Mouse (Mus musculus): ENCODE results near the gene Wdr5.
"Not testable (repeated sequence)": the region's sequence is repeated elsewhere in the genome, so short reads cannot be mapped to it uniquely, and the experiment has no call there.

The Wdr5 gene

DNA sequence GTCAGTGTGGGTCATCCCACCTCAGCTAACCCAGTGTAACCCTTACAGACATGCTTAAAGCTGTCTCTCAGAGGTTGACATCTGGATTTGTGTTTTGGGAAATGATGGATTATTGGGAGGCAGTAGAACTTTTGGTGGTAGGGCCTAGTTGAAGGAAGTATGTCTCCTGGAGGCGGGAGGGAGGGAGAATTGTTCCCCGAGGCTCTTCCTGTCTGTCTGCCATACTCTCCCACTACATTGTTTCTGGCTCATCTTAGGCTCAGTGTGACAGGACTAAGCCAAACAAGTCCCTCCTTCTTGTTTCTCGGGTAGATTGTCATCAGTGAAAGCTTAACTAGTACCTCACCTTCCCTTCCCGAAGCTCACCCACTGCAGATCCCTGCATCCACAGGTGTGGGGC is 28.2 kb upstream of the Wdr5 start:
- Histone ChIP-seq H3K27me3 (ENCODE audit: control insufficient read depth, insufficient read depth, low read length, poor library complexity, severe bottlenecking) (no peaks in the 10 kb centered on the region), H3K36me3 (ENCODE audit: control insufficient read depth, insufficient read depth, low read length, poor library complexity, severe bottlenecking) (no peaks in the 10 kb centered on the region)
- no peak for DNase-seq (ENCODE audit: low read depth, low spot score)

DNA sequence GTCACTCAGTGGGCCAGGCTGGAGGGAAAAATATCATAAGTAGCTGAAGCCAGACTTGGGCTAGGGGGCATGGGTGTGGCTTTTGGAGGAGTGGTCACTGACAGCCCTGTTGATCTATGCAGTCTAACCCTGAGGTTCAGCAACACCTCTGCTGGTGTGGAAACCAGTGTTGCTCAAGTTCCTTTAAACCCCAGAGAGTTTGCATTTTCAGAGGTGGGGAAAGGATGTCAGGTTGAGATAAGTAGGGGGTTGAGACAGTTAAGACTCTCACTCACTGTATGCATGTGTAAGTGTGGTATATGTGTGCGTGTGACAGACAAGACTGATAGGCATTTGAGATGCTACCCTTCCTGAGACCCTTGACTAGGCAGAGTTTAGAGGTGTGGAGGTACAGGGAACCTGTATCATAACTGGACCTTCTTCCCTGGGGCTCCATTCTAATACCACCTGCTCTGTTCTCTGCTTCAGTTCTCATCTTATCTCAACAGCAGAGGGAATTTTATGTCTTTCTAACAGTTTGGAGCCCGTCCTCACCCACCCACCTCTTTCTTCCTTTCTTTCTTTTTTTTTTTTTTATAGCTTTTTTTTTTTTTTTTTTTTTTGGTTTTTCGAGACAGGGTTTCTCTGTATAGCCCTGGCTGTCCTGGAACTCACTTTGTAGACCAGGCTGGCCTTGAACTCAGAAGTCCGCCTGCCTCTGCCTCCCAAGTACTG is 27.5 kb upstream of the Wdr5 start:
- no peaks in the 10 kb centered on the region for H3K27me3 ChIP-seq (ENCODE audit: control insufficient read depth, insufficient read depth, low read length, poor library complexity, severe bottlenecking)
- DNase-seq (ENCODE audit: low read depth, low spot score) = no peak
- no peaks in the 10 kb centered on the region for H3K36me3 ChIP-seq (ENCODE audit: control insufficient read depth, insufficient read depth, low read length, poor library complexity, severe bottlenecking)

DNA sequence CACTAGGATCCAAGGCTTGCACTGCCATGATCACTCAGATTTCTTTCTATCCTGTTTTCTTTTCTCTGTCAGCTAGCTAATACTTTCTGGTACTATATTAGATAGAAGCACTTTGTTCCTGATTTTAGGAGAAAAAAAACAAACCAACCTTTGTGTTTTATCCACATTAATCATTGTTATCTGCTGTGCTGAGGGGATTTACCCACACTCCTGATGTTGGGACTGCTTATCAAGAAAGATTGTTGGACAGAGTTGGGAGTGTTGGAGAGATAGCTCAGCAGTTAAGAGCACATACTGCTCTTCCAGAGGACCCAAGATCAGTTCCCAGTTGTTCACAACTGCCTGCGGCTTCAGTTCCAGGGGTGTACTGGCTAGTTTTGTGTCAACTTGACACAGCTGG is 26.6 kb upstream of the Wdr5 start:
- H3K36me3 ChIP-seq (ENCODE audit: control insufficient read depth, insufficient read depth, low read length, poor library complexity, severe bottlenecking) = no peaks in the 10 kb centered on the region
- DNase-seq (ENCODE audit: low read depth, low spot score) = no peak
- H3K27me3 ChIP-seq (ENCODE audit: control insufficient read depth, insufficient read depth, low read length, poor library complexity, severe bottlenecking) = no peaks in the 10 kb centered on the region

DNA sequence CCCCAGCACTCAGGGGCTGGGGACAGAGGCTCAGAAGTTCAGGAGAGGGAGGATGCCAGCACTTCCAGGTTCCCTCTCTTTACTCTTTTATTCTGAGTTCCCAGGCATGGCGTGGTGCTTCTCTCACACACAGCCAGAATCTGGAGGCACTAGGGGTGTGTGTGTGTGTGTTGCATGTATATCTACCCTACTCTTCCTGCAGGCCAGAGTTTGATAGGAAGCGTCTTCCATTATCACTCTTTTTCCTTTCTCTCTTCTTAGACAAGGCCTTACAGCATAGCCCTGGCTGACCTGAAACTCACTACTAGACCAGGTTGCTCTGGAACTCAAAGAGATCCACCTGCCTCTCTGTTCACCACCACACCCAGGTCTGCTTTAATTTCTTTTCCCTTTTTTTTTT is 24.0 kb upstream of the Wdr5 start:
- no peak for DNase-seq (ENCODE audit: low read depth, low spot score)
- no peaks in the 10 kb centered on the region for H3K27me3 ChIP-seq (ENCODE audit: control insufficient read depth, insufficient read depth, low read length, poor library complexity, severe bottlenecking)
- H3K36me3 ChIP-seq (ENCODE audit: control insufficient read depth, insufficient read depth, low read length, poor library complexity, severe bottlenecking) = no peaks in the 10 kb centered on the region

DNA sequence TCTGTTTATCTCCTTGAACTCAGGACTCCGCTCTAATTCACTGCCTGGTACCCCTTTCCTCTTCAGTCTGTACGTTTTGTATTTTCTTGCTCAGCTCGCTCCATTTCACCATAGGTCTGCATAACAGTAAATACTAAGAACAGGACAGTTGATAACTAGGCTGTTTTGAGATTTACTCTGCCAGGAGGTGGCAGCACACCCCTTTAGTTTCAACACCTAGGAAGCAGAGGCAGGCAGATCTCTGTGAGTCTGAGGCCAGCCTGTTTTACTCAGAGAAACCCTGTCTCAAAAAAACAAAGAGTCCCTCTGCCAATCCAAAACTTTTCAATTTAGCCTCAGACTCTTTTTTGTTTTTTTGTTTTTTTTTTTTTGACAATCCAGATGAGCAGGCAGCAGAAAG is 21.0 kb upstream of the Wdr5 start:
- H3K27me3 ChIP-seq (ENCODE audit: control insufficient read depth, insufficient read depth, low read length, poor library complexity, severe bottlenecking) = no peaks in the 10 kb centered on the region
- peak; percentile 64 for DNase-seq (ENCODE audit: low read depth, low spot score)
- H3K36me3 ChIP-seq (ENCODE audit: control insufficient read depth, insufficient read depth, low read length, poor library complexity, severe bottlenecking) = no peaks in the 10 kb centered on the region

DNA sequence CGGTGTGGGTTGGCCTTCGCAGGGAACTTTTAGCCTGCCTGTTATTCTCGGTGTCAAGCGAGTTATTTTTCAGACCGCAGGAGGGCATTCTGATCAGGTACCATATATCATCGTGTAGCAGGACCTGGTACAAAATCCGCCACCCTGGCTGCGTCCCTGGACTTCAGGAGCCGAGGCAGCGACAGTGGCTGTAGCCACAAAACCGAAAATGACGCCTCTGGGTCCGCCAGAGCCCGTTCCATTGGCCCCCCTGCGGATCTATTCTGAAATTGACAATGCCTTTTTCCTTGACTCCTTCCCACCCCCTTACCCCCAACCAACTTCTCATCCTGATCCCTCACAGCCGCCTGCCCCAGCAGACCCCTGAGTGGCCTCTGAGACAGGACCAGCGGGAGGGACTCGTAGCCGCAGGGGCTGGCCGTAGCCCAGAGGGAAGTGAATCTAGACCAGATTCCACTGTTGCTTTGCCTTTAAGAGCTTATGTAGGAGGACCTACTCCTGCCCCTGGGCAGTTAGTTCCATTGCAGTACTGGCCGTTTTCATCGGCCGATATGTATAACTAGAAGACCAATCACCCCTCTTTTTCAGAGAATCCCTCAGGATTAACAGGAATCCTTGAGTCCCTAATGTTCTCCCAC is 18.4 kb upstream of the Wdr5 start:
- Histone ChIP-seq H3K27me3 (ENCODE audit: control insufficient read depth, insufficient read depth, low read length, poor library complexity, severe bottlenecking) (no peaks in the 10 kb centered on the region), H3K36me3 (ENCODE audit: control insufficient read depth, insufficient read depth, low read length, poor library complexity, severe bottlenecking) (no peaks in the 10 kb centered on the region)
- DNase-seq (ENCODE audit: low read depth, low spot score) = no peak

DNA sequence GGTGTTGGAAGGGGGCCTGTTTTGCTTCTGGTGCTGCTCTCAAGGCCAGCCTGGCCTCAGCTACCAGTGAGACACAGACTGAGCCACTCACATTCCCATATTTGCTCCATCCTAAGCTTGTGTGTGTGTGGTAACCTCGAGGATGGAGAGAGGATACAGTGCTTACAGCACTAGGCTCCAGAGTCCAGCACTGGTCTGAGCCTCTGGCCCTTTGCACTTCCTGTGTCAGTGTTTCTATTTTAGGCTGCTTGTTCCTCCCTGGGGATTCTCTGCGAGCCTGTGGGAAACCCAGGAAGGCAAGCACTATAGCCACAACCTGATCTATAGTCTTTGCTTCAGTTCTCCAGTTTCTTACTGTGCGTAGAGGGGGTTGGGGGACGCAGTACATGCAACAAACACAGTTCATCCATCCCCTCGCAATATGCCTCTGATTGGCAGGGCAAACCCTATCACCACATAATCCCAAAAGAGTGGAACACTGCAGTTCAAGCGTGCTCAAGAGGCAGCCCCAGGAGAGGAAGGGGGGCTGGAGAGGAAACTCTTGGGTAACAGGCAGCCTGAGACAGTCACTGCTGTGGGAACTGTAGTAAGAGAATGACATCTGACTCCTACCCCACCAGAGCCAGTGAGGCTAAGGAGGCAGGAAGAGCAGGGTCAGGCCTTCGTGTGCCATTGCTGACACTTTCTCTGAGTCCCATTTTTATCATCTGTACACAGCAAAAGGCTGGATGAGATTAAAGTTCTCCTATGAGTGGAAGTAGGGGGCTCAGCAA is 10.7 kb upstream of the Wdr5 start:
- no peaks in the 10 kb centered on the region for H3K36me3 ChIP-seq (ENCODE audit: control insufficient read depth, insufficient read depth, low read length, poor library complexity, severe bottlenecking)
- DNase-seq (ENCODE audit: low read depth, low spot score) = no peak
- H3K27me3 ChIP-seq (ENCODE audit: control insufficient read depth, insufficient read depth, low read length, poor library complexity, severe bottlenecking) = no peaks in the 10 kb centered on the region

DNA sequence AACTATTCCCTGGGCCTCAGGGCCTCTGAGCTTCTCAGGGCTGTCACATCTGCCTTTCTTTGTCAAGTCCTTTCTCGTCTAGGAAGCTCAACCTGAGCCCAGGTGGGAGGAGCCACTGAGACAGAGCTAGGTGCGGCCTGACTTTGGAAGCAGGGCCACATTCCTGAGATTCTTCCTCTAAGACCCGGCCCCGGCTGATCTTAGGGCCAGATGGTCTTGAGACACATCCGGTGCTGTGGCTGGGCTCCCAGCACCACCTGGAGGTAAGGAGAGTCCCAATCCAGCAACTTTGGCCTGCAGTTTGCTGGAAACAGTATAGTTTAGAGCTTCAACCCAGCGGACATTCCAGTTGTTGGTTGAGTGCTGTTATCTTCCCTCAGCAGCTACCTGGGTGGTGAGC is 9.4 kb upstream of the Wdr5 start:
- no peak for DNase-seq (ENCODE audit: low read depth, low spot score)
- Histone ChIP-seq H3K27me3 (ENCODE audit: control insufficient read depth, insufficient read depth, low read length, poor library complexity, severe bottlenecking) (no peaks in the 10 kb centered on the region), H3K36me3 (ENCODE audit: control insufficient read depth, insufficient read depth, low read length, poor library complexity, severe bottlenecking) (no peaks in the 10 kb centered on the region)

DNA sequence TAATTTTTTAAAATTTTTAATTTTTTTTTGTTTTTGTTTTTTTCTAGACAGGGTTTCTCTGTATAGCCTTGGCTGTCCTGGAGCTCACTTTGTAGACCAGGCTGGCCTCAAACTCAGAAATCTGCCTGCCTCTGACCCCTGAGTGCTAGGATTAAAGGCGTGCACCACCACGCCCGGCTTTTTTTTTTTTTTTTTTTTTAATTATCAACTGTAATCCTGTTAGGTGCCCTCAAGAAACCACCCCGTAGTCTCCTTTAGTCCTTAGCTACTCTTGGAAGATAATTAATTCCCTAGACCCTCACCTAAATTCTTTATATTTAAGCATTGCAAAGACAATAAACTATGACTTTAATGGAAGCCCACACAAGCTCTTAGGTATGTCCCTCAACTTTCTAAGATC is 8.3 kb upstream of the Wdr5 start:
- not testable (repeated sequence) for DNase-seq (ENCODE audit: low read depth, low spot score); H3K27me3 ChIP-seq (ENCODE audit: control insufficient read depth, insufficient read depth, low read length, poor library complexity, severe bottlenecking); H3K36me3 ChIP-seq (ENCODE audit: control insufficient read depth, insufficient read depth, low read length, poor library complexity, severe bottlenecking)

DNA sequence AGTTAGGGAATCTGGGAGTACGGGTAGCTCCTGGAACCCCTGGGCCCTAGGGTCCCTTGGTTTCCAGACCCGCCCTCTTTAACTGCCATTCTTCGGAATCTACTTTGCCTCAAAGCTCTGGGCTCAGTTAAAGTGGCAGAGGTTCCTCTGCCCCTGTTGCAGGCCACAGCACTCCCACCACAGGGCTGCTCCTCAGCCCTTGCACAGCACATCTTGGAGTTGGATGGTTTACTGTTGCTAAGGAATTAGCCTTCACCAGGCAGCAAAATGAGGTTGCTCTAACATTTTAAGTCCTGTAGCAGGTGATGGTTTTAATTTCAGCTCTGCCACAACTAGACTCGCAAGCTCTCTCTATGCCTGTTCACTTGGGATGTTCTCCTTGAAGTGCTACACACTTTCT is 7.4 kb upstream of the Wdr5 start, which contains the start of gene Brd3:
Gene Brd3, minus strand, starts transcription at position 101 of the 400 bp plus-strand sequence.
- no peak for DNase-seq (ENCODE audit: low read depth, low spot score)
- H3K36me3 ChIP-seq (ENCODE audit: control insufficient read depth, insufficient read depth, low read length, poor library complexity, severe bottlenecking) = no peaks in the 10 kb centered on the region
- H3K27me3 ChIP-seq (ENCODE audit: control insufficient read depth, insufficient read depth, low read length, poor library complexity, severe bottlenecking) = no peaks in the 10 kb centered on the region

DNA sequence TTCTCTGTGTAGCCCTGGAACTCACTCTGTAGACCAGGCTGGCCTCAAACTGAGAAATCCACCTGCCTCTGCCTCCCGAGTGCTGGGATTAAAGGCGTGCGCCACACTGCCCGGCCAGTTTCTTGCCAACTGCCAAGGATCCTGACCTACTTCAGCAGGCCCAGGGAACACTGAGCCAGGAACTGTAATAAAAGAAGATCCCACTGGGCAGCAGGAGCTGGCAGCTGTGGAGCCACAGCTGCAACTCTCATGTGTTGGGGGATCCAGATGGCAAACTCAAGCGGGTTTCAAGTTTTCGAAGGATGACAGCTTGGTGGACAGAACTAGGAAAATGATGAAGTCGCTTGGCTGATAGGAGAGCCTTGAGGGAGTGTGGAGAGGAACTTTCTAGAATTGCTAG is 4.3 kb upstream of the Wdr5 start:
- no peak for DNase-seq (ENCODE audit: low read depth, low spot score)
- Histone ChIP-seq H3K36me3 (ENCODE audit: control insufficient read depth, insufficient read depth, low read length, poor library complexity, severe bottlenecking) (no peaks in the 10 kb centered on the region), H3K27me3 (ENCODE audit: control insufficient read depth, insufficient read depth, low read length, poor library complexity, severe bottlenecking) (no peaks in the 10 kb centered on the region)

DNA sequence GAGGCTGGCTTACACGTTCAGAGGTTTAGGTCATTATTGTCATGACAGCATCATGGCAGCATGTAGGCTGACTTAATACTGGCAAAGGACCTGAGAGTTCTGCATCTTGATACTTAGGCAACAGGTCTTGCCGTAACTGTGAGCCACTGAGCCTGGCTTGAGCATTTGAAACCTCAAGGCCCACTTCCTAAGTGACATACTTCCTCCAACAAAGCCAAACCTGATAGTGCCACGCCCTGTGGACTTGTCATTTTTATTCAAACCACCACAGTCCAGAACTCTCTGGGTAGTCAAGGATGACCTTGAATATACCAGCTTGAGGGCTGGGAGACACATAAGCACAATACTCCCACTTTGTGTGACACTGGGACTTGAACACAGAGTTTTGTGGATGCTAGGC is 2.0 kb upstream of the Wdr5 start:
- no peaks in the 10 kb centered on the region for H3K36me3 ChIP-seq (ENCODE audit: control insufficient read depth, insufficient read depth, low read length, poor library complexity, severe bottlenecking)
- DNase-seq (ENCODE audit: low read depth, low spot score) = peak; percentile 19
- H3K27me3 ChIP-seq (ENCODE audit: control insufficient read depth, insufficient read depth, low read length, poor library complexity, severe bottlenecking) = no peaks in the 10 kb centered on the region

DNA sequence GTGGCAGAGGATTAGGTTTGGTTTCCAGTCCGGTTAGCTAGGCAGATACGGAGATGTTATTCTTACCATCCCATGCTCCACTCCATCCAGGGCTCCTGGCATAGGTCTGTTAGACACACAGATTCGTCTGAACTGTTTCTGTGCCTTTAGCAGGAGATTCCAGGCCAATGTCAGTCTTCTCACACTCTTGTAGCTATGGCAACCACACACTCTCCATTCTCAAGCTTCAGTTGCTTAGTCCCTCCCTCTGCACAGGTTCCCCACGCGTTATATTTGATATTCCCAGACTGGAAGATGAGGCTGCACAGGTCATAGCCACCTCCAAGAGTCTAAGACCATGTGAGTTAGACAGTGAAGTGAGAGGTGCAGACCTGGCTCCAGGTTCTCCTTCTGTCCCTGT is 1.1 kb upstream of the Wdr5 start:
- Histone ChIP-seq H3K27me3 (ENCODE audit: control insufficient read depth, insufficient read depth, low read length, poor library complexity, severe bottlenecking) (no peaks in the 10 kb centered on the region), H3K36me3 (ENCODE audit: control insufficient read depth, insufficient read depth, low read length, poor library complexity, severe bottlenecking) (no peaks in the 10 kb centered on the region)
- DNase-seq (ENCODE audit: low read depth, low spot score) = no peak

DNA sequence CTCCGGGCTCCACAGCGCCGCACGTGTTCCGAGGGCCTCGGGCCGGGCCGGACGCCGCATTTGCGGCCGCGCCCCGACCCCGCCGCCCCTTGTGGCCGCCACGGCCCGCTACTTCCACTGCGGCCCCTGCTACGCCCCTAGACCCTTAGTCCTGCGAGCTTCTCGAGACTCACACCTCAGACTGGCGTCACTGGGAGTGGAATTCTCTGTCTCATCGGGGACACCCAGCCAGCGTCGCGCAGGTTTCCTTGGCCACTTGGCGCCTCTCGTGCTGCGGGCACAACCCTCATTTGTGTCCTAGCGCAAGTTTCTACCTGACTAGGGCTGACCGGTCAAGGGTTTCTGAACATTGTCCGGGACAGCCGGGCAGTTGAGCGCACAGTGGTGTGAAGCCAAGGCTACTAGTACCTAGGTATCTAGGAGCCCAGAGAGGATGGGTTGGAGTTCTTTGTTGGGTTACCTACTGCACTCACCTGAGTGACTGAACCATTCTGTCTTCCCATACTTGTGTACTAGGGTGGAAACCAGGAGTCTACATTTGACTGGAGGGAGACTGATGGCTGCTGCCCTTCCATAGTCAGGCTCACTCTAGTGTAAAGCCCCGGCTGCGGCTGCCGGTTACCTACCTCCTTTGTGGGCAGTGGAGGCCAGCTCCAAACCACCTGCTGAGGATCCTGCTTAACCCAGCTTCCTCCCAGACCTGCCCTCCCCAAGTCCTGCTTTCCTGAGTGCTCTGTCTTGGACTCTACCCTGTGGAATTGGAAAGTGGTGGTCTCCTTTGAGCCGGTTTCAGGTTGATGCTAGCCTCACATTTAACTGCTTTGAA is 597 bp downstream of the Wdr5 start:
- no peak for DNase-seq (ENCODE audit: low read depth, low spot score)
- Histone ChIP-seq H3K36me3 (ENCODE audit: control insufficient read depth, insufficient read depth, low read length, poor library complexity, severe bottlenecking) (peaks cover 4% of the 10 kb centered on the region; the same call in 1 of the 2 replicates), H3K27me3 (ENCODE audit: control insufficient read depth, insufficient read depth, low read length, poor library complexity, severe bottlenecking) (no peaks in the 10 kb centered on the region)
